Comparison of ENCODE assay signal across 8 mouse cellular contexts in the genomic region with DNA sequence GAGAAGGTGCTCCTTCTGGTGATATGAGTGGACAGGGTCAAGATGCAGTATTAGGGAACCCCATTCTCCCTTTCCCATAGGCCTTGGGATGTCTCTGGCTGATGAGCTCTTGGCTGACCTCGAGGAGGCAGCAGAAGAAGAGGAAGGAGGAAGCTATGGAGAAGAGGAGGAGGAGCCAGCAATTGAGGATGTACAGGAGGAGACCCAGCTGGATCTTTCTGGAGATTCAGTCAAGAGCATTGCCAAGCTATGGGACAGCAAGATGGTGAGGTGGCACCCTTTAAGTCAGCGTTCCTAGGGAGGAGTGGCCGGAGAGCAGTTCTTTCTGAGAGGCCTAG. TPM values are rescaled to one million over a fixed set of nuclear protein-coding genes. Genes with fewer than 3 reads are reported as not detected.
A peak's percentile ranks its signal among the peaks of the same experiment; 100 is the strongest.
DNase-seq lines count a peak whose midpoint lies in the region; ATAC-seq and TF ChIP-seq lines count a peak whose summit lies in the region.

No protein-coding gene starts in this region.

- 0 out of 2 replicates have a peak, but pooled peaks cover 6% of the 10 kb centered on the region for H3K4me1 ChIP-seq in lung, embryonic 14.5 days (ENCODE audit: insufficient read depth)
- H3K4me1 ChIP-seq in embryonic fibroblast, embryonic 13.5 days (ENCODE audit: control insufficient read depth, insufficient read depth, low read length), result peaks cover 8% of the 10 kb centered on the region; the same call in 1 of the 2 replicates
- peaks cover 15% of the 10 kb centered on the region for H3K4me1 ChIP-seq in limb, embryonic 11.5 days (ENCODE audit: control insufficient read depth, insufficient read depth, low read length)
- peaks cover 34% of the 10 kb centered on the region for H3K4me1 ChIP-seq in neural tube, embryonic 15.5 days

- no peak overlapping the region for H3K27ac ChIP-seq in lung, embryonic 14.5 days (ENCODE audit: low read depth)
- H3K27ac ChIP-seq in embryonic fibroblast, embryonic 13.5 days (ENCODE audit: insufficient read depth, low read length), result no peak overlapping the region
- H3K27ac ChIP-seq in limb, embryonic 11.5 days (replicated peaks; ENCODE audit: low read depth, low read length), result no peak overlapping the region
- no peak overlapping the region for H3K27ac ChIP-seq in neural tube, embryonic 15.5 days (replicated peaks)

- H3K9ac ChIP-seq in lung, embryonic 14.5 days, result peak overlapping the region; percentile 84
- H3K9ac ChIP-seq in limb, embryonic 11.5 days (ENCODE audit: low read length), result peak overlapping the region; percentile 66
- peak overlapping the region; percentile 72 for H3K9ac ChIP-seq in neural tube, embryonic 15.5 days (replicated peaks)

- ATAC-seq in lung, embryonic 14.5 days (ENCODE audit: insufficient read depth), result peak; percentile 10; the same call in 1 of the 2 replicates
- no peak for ATAC-seq in limb, embryonic 11.5 days (ENCODE audit: insufficient number of reproducible peaks, low FRiP score, low TSS enrichment, low read depth)
- ATAC-seq in neural tube, embryonic 15.5 days (ENCODE audit: low FRiP score), result 0 out of 2 replicates have a peak, but pooled peaks have one; percentile 4

- TF ChIP-seq POLR2A in embryonic fibroblast, embryonic 13.5 days (IDR thresholded peaks at IDR 0.05; ENCODE audit: low read depth, low read length), result no peak

- H3K27me3 ChIP-seq in lung, embryonic 14.5 days (ENCODE audit: insufficient read depth, low read length), result no peaks in the 10 kb centered on the region
- H3K27me3 ChIP-seq in limb, embryonic 11.5 days (ENCODE audit: control insufficient read depth, insufficient read depth, low read length), result no peaks in the 10 kb centered on the region
- no peaks in the 10 kb centered on the region for H3K27me3 ChIP-seq in neural tube, embryonic 15.5 days (replicated peaks)

- 49% methylated on average over 3 of the region's 3 CpGs for WGBS in lung, embryonic 14.5 days
- 66% methylated on average over 3 of the region's 3 CpGs for WGBS in limb, embryonic 11.5 days
- WGBS in neural tube, embryonic 15.5 days, result 71% methylated on average over 3 of the region's 3 CpGs

- peak overlapping the region; percentile 97 for H3K4me2 ChIP-seq in lung, embryonic 14.5 days
- H3K4me2 ChIP-seq in limb, embryonic 11.5 days (ENCODE audit: low read depth, severe bottlenecking), result peak overlapping the region; percentile 95
- peak overlapping the region; percentile 99 for H3K4me2 ChIP-seq in neural tube, embryonic 15.5 days

- peak overlapping the region; percentile 67 for H3K4me3 ChIP-seq in lung, embryonic 14.5 days (ENCODE audit: low read depth, low read length)
- H3K4me3 ChIP-seq in embryonic fibroblast, embryonic 13.5 days (ENCODE audit: insufficient read depth, low read length), result peak overlapping the region; percentile 64
- peak overlapping the region; percentile 73 for H3K4me3 ChIP-seq in limb, embryonic 11.5 days (ENCODE audit: low read depth, low read length)
- peak overlapping the region; percentile 74 for H3K4me3 ChIP-seq in neural tube, embryonic 15.5 days (replicated peaks)

- H3K9me3 ChIP-seq in lung, embryonic 14.5 days (ENCODE audit: low read depth, low read length), result no peaks in the 10 kb centered on the region
- H3K9me3 ChIP-seq in limb, embryonic 11.5 days (ENCODE audit: control insufficient read depth, low read length), result no peaks in the 10 kb centered on the region
- no peaks in the 10 kb centered on the region for H3K9me3 ChIP-seq in neural tube, embryonic 15.5 days (replicated peaks)

- DNase-seq in lung, embryonic 14.5 days, result no peak
- DNase-seq in lung, postnatal 10 days, result no peak
- no peak for DNase-seq in limb, embryonic 11.5 days (ENCODE audit: low spot score)
- no peak for DNase-seq in left cerebral cortex, adult 11 months (ENCODE audit: low spot score)
- DNase-seq in layer of hippocampus, adult 11-12 months (ENCODE audit: low spot score), result no peak
- DNase-seq in frontal cortex, adult 2 months (ENCODE audit: extremely low spot score in 1 of 2, low spot score in 1 of 2), result no peak

- peaks cover 49% of the 10 kb centered on the region for H3K36me3 ChIP-seq in lung, embryonic 14.5 days (ENCODE audit: insufficient read depth)
- peaks cover 10% of the 10 kb centered on the region for H3K36me3 ChIP-seq in limb, embryonic 11.5 days (ENCODE audit: control insufficient read depth, insufficient read depth, low read length)
- peaks cover 35% of the 10 kb centered on the region for H3K36me3 ChIP-seq in neural tube, embryonic 15.5 days

- no peak for TF ChIP-seq CTCF in lung, embryonic 14.5 days (IDR thresholded peaks at IDR 0.05; ENCODE audit: low read depth)
- no peak for TF ChIP-seq CTCF in embryonic fibroblast, embryonic 13.5 days (IDR thresholded peaks at IDR 0.05; ENCODE audit: borderline replicate concordance, insufficient read depth, low read length)

RNA-seq across cellular contexts. Expression of a gene that starts 0.7 kb away (rescaled TPM):
- polyA plus RNA-seq in lung, embryonic 14.5 days (2014; fragmentation: Nextera tagmentation; extraction: Ambion mirVana), result 103 and 112 TPM in 2 replicates
- 42.2 and 51.8 TPM in 2 replicates for polyA plus RNA-seq in embryonic fibroblast, embryonic 13.5 days (2011; ENCODE audit: insufficient read length, low read depth, missing spikeins)
- 150 TPM in 2 replicates for polyA plus RNA-seq in limb, embryonic 11.5 days (2014; fragmentation: Nextera tagmentation; extraction: Ambion mirVana)
- 85.9 and 93.1 TPM in 2 replicates for polyA plus RNA-seq in neural tube, embryonic 15.5 days (2015; fragmentation: Nextera tagmentation; extraction: Ambion mirVana)
- polyA plus RNA-seq in frontal cortex, adult 2 months (2012; rRNA removed), result 59.0 and 68.2 TPM in 2 replicates

RNA-seq across cellular contexts. Expression of a gene that starts 0.7 kb away (rescaled TPM):
- 25.7 and 27.2 TPM in 2 replicates for polyA plus RNA-seq in lung, embryonic 14.5 days (2014; fragmentation: Nextera tagmentation; extraction: Ambion mirVana)
- polyA plus RNA-seq in embryonic fibroblast, embryonic 13.5 days (2011; ENCODE audit: insufficient read length, low read depth, missing spikeins), result 13.7 and 17.3 TPM in 2 replicates
- polyA plus RNA-seq in limb, embryonic 11.5 days (2014; fragmentation: Nextera tagmentation; extraction: Ambion mirVana), result 31.1 and 35.5 TPM in 2 replicates
- 34.6 and 39.7 TPM in 2 replicates for polyA plus RNA-seq in neural tube, embryonic 15.5 days (2015; fragmentation: Nextera tagmentation; extraction: Ambion mirVana)
- 38.1 and 43.3 TPM in 2 replicates for polyA plus RNA-seq in frontal cortex, adult 2 months (2012; rRNA removed)

RNA-seq across cellular contexts. Expression of a gene that starts 13.3 kb away (rescaled TPM):
- polyA plus RNA-seq in lung, embryonic 14.5 days (2014; fragmentation: Nextera tagmentation; extraction: Ambion mirVana), result 511 and 530 TPM in 2 replicates
- polyA plus RNA-seq in embryonic fibroblast, embryonic 13.5 days (2011; ENCODE audit: insufficient read length, low read depth, missing spikeins), result 386 and 396 TPM in 2 replicates
- polyA plus RNA-seq in limb, embryonic 11.5 days (2014; fragmentation: Nextera tagmentation; extraction: Ambion mirVana), result 400 and 407 TPM in 2 replicates
- polyA plus RNA-seq in neural tube, embryonic 15.5 days (2015; fragmentation: Nextera tagmentation; extraction: Ambion mirVana), result 535 and 605 TPM in 2 replicates
- 302 and 306 TPM in 2 replicates for polyA plus RNA-seq in frontal cortex, adult 2 months (2012; rRNA removed)

RNA-seq across cellular contexts. Expression of a gene that starts 14.5 kb away (rescaled TPM):
- 0.20 TPM in 1 of 2 replicates, not detected in the other for polyA plus RNA-seq in lung, embryonic 14.5 days (2014; fragmentation: Nextera tagmentation; extraction: Ambion mirVana)
- polyA plus RNA-seq in embryonic fibroblast, embryonic 13.5 days (2011; ENCODE audit: insufficient read length, low read depth, missing spikeins), result 0.37 TPM in 1 of 2 replicates, not detected in the other
- polyA plus RNA-seq in limb, embryonic 11.5 days (2014; fragmentation: Nextera tagmentation; extraction: Ambion mirVana), result 0.29 TPM in 1 of 2 replicates, not detected in the other
- polyA plus RNA-seq in neural tube, embryonic 15.5 days (2015; fragmentation: Nextera tagmentation; extraction: Ambion mirVana), result 0.38 and 0.84 TPM in 2 replicates
- 4.9 and 5.5 TPM in 2 replicates for polyA plus RNA-seq in frontal cortex, adult 2 months (2012; rRNA removed)

RNA-seq across cellular contexts. Expression of a gene that starts 14.6 kb away (rescaled TPM):
- polyA plus RNA-seq in lung, embryonic 14.5 days (2014; fragmentation: Nextera tagmentation; extraction: Ambion mirVana), result 76.4 and 79.8 TPM in 2 replicates
- 68.8 and 82.0 TPM in 2 replicates for polyA plus RNA-seq in embryonic fibroblast, embryonic 13.5 days (2011; ENCODE audit: insufficient read length, low read depth, missing spikeins)
- 87.2 and 94.2 TPM in 2 replicates for polyA plus RNA-seq in limb, embryonic 11.5 days (2014; fragmentation: Nextera tagmentation; extraction: Ambion mirVana)
- polyA plus RNA-seq in neural tube, embryonic 15.5 days (2015; fragmentation: Nextera tagmentation; extraction: Ambion mirVana), result 36.4 and 43.0 TPM in 2 replicates
- polyA plus RNA-seq in frontal cortex, adult 2 months (2012; rRNA removed), result 49.5 and 63.6 TPM in 2 replicates
